Mouse (Mus musculus): Measurements from ENCODE around the gene Mmp2. TPM values are rescaled to one million over a fixed set of nuclear protein-coding genes. Genes with fewer than 3 reads are reported as not detected.

Mmp2 gene
- total and polyA plus RNA-seq, 2 experiments, result 1.9 to 4.1 TPM

DNA sequence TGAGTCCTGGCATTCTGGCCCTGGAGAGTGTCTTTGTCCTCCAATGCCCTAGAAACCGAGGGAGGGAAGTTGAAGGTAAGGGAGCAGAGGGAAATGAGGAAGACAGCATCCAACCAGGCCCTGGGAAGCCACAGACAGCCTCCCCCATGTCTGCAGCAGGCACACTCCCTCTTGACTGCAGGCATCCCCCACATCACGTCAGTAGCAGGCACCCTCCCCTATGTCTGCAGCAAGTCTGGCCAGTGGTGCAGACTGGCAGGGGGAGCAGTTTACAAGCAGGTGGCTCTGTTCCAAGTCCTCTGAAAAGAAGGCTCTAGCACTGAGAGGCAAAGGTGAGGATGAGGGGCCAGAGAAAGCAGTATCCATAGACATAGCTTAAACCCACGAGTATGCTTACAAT, 19.6 kb downstream of the Mmp2 start:
- Histone ChIP-seq H3K4me1 (ENCODE audit: control insufficient read depth, insufficient read depth, low read length) (no peaks in the 10 kb centered on the region), H3K36me3 (ENCODE audit: control insufficient read depth, insufficient read depth, low read length) (no peaks in the 10 kb centered on the region), H3K27ac (replicated peaks; ENCODE audit: insufficient read depth, low read depth, low read length) (no peak overlapping the region), H3K9ac (ENCODE audit: low read depth, low read length) (no peak overlapping the region), H3K79me2 (ENCODE audit: control insufficient read depth, insufficient read depth, low read length) (no peaks in the 10 kb centered on the region), H3K27me3 (ENCODE audit: control insufficient read depth, insufficient read depth, low read length) (no peaks in the 10 kb centered on the region), H3K4me3 (ENCODE audit: insufficient read depth, low read depth, low read length) (no peak overlapping the region)
- TF ChIP-seq POLR2A (IDR thresholded peaks at IDR 0.05; ENCODE audit: extremely low read depth, insufficient read depth, low read length) (no peak), CTCF (IDR thresholded peaks at IDR 0.05; ENCODE audit: low read depth, low read length) (no peak)
- DNase-seq (ENCODE audit: extremely low read depth, low read depth, low spot score), result no peak
- WGBS, result 22% methylated on average over 3 of the region's 3 CpGs

DNA sequence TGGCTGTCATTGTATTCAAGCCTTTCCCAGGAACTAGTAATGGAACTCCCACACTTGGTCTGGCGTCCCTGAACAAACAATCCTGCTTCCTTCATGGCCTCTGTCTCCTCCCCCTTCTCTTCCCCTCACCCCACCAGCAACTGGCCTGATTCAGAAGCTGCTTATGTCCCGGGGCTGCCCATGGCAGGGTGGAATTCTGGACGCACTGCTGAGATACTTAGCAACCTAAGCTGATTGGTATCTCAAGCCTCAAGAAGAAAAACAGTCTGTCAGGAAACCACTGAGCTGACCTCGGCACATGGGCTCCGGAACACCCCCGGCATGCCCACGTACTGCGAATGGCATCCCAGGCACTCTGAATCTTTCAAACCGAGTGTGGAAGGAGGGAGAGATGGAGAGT, 20.2 kb downstream of the Mmp2 start:
- H3K9ac ChIP-seq (ENCODE audit: low read depth, low read length), result no peak overlapping the region
- TF ChIP-seq CTCF (IDR thresholded peaks at IDR 0.05; ENCODE audit: low read depth, low read length) (no peak), POLR2A (IDR thresholded peaks at IDR 0.05; ENCODE audit: extremely low read depth, insufficient read depth, low read length) (no peak)
- no peaks in the 10 kb centered on the region for H3K36me3 ChIP-seq (ENCODE audit: control insufficient read depth, insufficient read depth, low read length)
- H3K27me3 ChIP-seq (ENCODE audit: control insufficient read depth, insufficient read depth, low read length), result no peaks in the 10 kb centered on the region
- H3K4me1 ChIP-seq (ENCODE audit: control insufficient read depth, insufficient read depth, low read length), result no peaks in the 10 kb centered on the region
- no peaks in the 10 kb centered on the region for H3K79me2 ChIP-seq (ENCODE audit: control insufficient read depth, insufficient read depth, low read length)
- DNase-seq (ENCODE audit: extremely low read depth, low read depth, low spot score), result no peak
- H3K4me3 ChIP-seq (ENCODE audit: insufficient read depth, low read depth, low read length), result no peak overlapping the region
- H3K27ac ChIP-seq (replicated peaks; ENCODE audit: insufficient read depth, low read depth, low read length), result no peak overlapping the region
- WGBS, result 27% methylated on average over 9 of the region's 9 CpGs

GRCm38 (mm10) chr8:92849261-92849660, 22.2 kb downstream of the Mmp2 start:
- no peaks in the 10 kb centered on the region for H3K79me2 ChIP-seq (ENCODE audit: control insufficient read depth, insufficient read depth, low read length)
- no peaks in the 10 kb centered on the region for H3K27me3 ChIP-seq (ENCODE audit: control insufficient read depth, insufficient read depth, low read length)
- no peak for TF ChIP-seq POLR2A (IDR thresholded peaks at IDR 0.05; ENCODE audit: extremely low read depth, insufficient read depth, low read length)
- no peak for TF ChIP-seq CTCF (IDR thresholded peaks at IDR 0.05; ENCODE audit: low read depth, low read length)
- no peak overlapping the region for H3K27ac ChIP-seq (replicated peaks; ENCODE audit: insufficient read depth, low read depth, low read length)
- H3K9ac ChIP-seq (ENCODE audit: low read depth, low read length), result no peak overlapping the region
- H3K4me1 ChIP-seq (ENCODE audit: control insufficient read depth, insufficient read depth, low read length), result no peaks in the 10 kb centered on the region
- DNase-seq (ENCODE audit: extremely low read depth, low read depth, low spot score), result no peak
- H3K36me3 ChIP-seq (ENCODE audit: control insufficient read depth, insufficient read depth, low read length), result no peaks in the 10 kb centered on the region
- H3K4me3 ChIP-seq (ENCODE audit: insufficient read depth, low read depth, low read length), result no peak overlapping the region
- WGBS, result 73% methylated on average over 6 of the region's 6 CpGs

DNA sequence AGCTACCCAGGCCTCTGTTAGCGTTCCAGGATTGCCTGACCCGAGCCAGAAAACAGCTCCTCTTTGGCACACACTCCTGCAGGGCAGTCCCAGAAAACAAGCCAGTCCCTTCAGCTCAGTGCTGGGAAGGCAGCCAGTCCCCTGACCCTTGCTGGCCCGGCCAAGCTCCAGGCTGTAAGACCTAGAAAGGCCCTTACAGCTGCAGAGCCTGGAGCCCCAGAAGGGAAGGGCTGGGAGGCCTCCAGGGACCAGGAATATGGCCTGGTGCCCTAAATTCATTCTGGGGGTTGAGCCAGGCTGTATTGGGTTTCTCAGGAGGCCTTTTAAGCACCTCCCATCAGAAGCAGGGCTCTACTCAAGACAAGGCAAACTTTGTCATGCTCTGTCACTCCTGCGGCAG, 23.1 kb downstream of the Mmp2 start:
- Histone ChIP-seq H3K4me3 (ENCODE audit: insufficient read depth, low read depth, low read length) (no peak overlapping the region), H3K27ac (replicated peaks; ENCODE audit: insufficient read depth, low read depth, low read length) (no peak overlapping the region), H3K9ac (ENCODE audit: low read depth, low read length) (no peak overlapping the region), H3K79me2 (ENCODE audit: control insufficient read depth, insufficient read depth, low read length) (no peaks in the 10 kb centered on the region), H3K4me1 (ENCODE audit: control insufficient read depth, insufficient read depth, low read length) (no peaks in the 10 kb centered on the region), H3K27me3 (ENCODE audit: control insufficient read depth, insufficient read depth, low read length) (no peaks in the 10 kb centered on the region), H3K36me3 (ENCODE audit: control insufficient read depth, insufficient read depth, low read length) (no peaks in the 10 kb centered on the region)
- TF ChIP-seq CTCF (IDR thresholded peaks at IDR 0.05; ENCODE audit: low read depth, low read length) (no peak), POLR2A (IDR thresholded peaks at IDR 0.05; ENCODE audit: extremely low read depth, insufficient read depth, low read length) (no peak)
- 47% methylated on average over 4 of the region's 4 CpGs for WGBS
- DNase-seq (ENCODE audit: extremely low read depth, low read depth, low spot score), result peak; percentile 52

- H3K4me3 ChIP-seq (ENCODE audit: insufficient read depth, low read depth, low read length), result no peak overlapping the region
These were observed 24.3 kb downstream of the Mmp2 start for GRCm38 (mm10) chr8:92851381-92851780.

GRCm38 (mm10) chr8:92853188-92853983, 26.3 kb downstream of the Mmp2 start:
- Histone ChIP-seq H3K4me3 (ENCODE audit: insufficient read depth, low read depth, low read length) (no peak overlapping the region), H3K27me3 (ENCODE audit: control insufficient read depth, insufficient read depth, low read length) (0 out of 2 replicates have a peak, but pooled peaks cover 4% of the 10 kb centered on the region), H3K9ac (ENCODE audit: low read depth, low read length) (no peak overlapping the region), H3K79me2 (ENCODE audit: control insufficient read depth, insufficient read depth, low read length) (no peaks in the 10 kb centered on the region), H3K36me3 (ENCODE audit: control insufficient read depth, insufficient read depth, low read length) (no peaks in the 10 kb centered on the region), H3K4me1 (ENCODE audit: control insufficient read depth, insufficient read depth, low read length) (peaks cover 2% of the 10 kb centered on the region; the same call in 1 of the 2 replicates), H3K27ac (replicated peaks; ENCODE audit: insufficient read depth, low read depth, low read length) (peak overlapping the region; percentile 38; the same call in 1 of the 2 replicates)
- 56% methylated on average over 18 of the region's 18 CpGs for WGBS
- peak; percentile 40 for DNase-seq (ENCODE audit: extremely low read depth, low read depth, low spot score)
- TF ChIP-seq CTCF (IDR thresholded peaks at IDR 0.05; ENCODE audit: low read depth, low read length) (no peak), POLR2A (IDR thresholded peaks at IDR 0.05; ENCODE audit: extremely low read depth, insufficient read depth, low read length) (no peak)

More at GRCm38 (mm10) chr8:92851381-92851780, 24.3 kb downstream of the Mmp2 start:
- Histone ChIP-seq H3K9ac (ENCODE audit: low read depth, low read length) (no peak overlapping the region), H3K27ac (replicated peaks; ENCODE audit: insufficient read depth, low read depth, low read length) (no peak overlapping the region), H3K79me2 (ENCODE audit: control insufficient read depth, insufficient read depth, low read length) (no peaks in the 10 kb centered on the region), H3K4me1 (ENCODE audit: control insufficient read depth, insufficient read depth, low read length) (peaks cover 2% of the 10 kb centered on the region; the same call in 1 of the 2 replicates), H3K36me3 (ENCODE audit: control insufficient read depth, insufficient read depth, low read length) (no peaks in the 10 kb centered on the region), H3K27me3 (ENCODE audit: control insufficient read depth, insufficient read depth, low read length) (0 out of 2 replicates have a peak, but pooled peaks cover 4% of the 10 kb centered on the region)
- DNase-seq (ENCODE audit: extremely low read depth, low read depth, low spot score), result no peak
- WGBS, result 84% methylated on average over 3 of the region's 3 CpGs
- TF ChIP-seq CTCF (IDR thresholded peaks at IDR 0.05; ENCODE audit: low read depth, low read length) (no peak), POLR2A (IDR thresholded peaks at IDR 0.05; ENCODE audit: extremely low read depth, insufficient read depth, low read length) (no peak)

All from liver, adult 2 months (tissue).